Mouse (Mus musculus) C2C12 (cell line): ENCODE results near the gene Arpc1b.

ENCODE experiments used
- CEBPB ChIP-seq: IDR thresholded peaks from one replicate; pipeline ENCODE4 v1.6.1; 2011; ENCODE audit warnings: low read depth, mild to moderate bottlenecking, control low read depth, moderate library complexity
- CTCF ChIP-seq: IDR thresholded peaks from one replicate; pipeline ENCODE4 v1.5.1; 2011; ENCODE audit not compliant: control insufficient read depth, insufficient read depth, insufficient read length
- MAX ChIP-seq: IDR thresholded peaks from one replicate; pipeline ENCODE4 v1.6.1; 2011; ENCODE audit warnings: mild to moderate bottlenecking, control low read depth
- MYOD1 ChIP-seq: IDR thresholded peaks from one replicate; pipeline ENCODE4 v1.6.1; 2011; ENCODE audit warnings: low read depth; ENCODE audit not compliant: control insufficient read depth, insufficient read length
- MYOG ChIP-seq: IDR thresholded peaks from one replicate; pipeline ENCODE4 v1.6.1; 2011; ENCODE audit not compliant: control insufficient read depth, insufficient read length; ENCODE audit errors: extremely low read depth

- TF ChIP-seq MAX (no peak), CTCF (no peak), MYOG (no peak), MYOD1 (no peak), CEBPB (no peak)
Measured at GRCm38 (mm10) chr5:145164710-145165109, 50.7 kb downstream of the Arpc1b start.
